Mouse (Mus musculus) urinary bladder, postnatal 10 days (tissue): ENCODE measurements around the gene Cyp17a1.

ENCODE experiments used
- DNase-seq: peaks from one replicate; pipeline ENCODE4 v3.0.0; 2022; ENCODE audit warnings: low spot score

Cyp17a1 gene

DNA sequence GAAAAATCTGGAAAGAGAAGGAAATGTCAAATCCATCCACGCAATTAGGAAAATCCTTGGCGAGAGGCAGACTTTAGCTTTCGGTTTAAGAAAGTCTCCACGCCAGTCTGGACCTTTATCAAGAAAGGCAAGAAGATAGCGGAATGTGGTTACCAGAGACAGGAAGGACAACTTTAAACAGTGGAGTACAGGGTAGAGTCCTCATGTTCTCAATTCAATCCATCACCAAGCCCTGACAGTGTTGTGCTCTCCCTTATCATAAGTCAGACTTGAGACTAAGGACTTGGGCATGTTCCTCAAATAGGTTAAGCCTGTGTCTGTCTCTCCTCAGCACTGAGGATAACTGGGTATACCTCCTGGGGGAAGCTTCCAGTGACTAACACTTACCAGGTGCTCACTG lies 3.2 kb downstream of the Cyp17a1 start:
- DNase-seq = no peak

DNA sequence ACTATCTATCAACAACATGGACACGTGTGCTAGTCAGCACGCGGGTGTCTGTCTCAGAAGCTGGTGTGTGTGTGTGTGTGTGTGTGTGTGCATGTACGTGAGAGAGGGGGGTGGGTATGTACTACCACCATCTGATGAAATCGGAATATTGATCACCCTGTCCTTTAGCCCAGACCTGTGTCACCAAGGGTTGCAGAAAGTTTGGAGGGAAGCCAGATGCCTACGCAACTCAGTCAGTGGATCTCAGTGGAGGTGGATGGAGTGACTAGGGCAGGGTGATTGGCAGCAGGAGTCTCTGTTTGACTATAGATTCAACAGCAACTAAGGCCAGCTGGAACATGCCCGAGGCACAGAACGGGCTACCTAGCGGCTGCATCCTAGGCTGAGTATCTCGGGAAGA lies 4.7 kb downstream of the Cyp17a1 start:
- no peak for DNase-seq

GRCm38 (mm10) chr19:46667300-46667699 lies 5.7 kb downstream of the Cyp17a1 start:
- no peak for DNase-seq

- no peak for DNase-seq
Measured at GRCm38 (mm10) chr19:46665474-46665873, 7.5 kb downstream of the Cyp17a1 start.

GRCm38 (mm10) chr19:46662784-46663183 lies 10.2 kb downstream of the Cyp17a1 start:
- no peak for DNase-seq

GRCm38 (mm10) chr19:46662214-46662613 lies 10.8 kb downstream of the Cyp17a1 start:
- DNase-seq = no peak

DNA sequence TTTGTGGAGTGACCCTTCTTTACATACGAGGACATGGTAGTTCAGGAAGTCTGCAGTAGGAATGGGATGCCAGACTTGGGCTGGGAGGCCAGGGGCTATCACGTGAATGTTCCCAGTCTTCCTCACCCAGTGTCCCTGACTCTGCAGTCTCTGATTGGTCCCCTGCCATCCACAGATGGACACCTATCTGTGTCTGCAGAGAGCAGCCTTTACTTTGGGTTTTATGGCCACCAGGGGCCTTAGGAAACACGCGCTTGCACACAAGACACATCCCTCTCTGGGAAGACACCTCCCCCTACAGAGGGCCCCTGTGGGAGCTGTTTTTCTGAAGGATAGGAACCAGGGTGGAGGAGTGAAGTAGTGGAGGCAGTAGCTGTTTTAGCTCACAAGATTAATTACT lies 11.5 kb downstream of the Cyp17a1 start:
- DNase-seq = no peak

GRCm38 (mm10) chr19:46658851-46659250 lies 14.1 kb downstream of the Cyp17a1 start:
- no peak for DNase-seq

GRCm38 (mm10) chr19:46658348-46658747 lies 14.6 kb downstream of the Cyp17a1 start:
- DNase-seq = no peak

- DNase-seq = no peak
Measured at GRCm38 (mm10) chr19:46657339-46658020, 15.5 kb downstream of the Cyp17a1 start.

- no peak for DNase-seq
Measured at GRCm38 (mm10) chr19:46656151-46656840, 16.7 kb downstream of the Cyp17a1 start.

- DNase-seq = no peak
Measured at GRCm38 (mm10) chr19:46655626-46656025, 17.3 kb downstream of the Cyp17a1 start.

GRCm38 (mm10) chr19:46653616-46654235 lies 19.2 kb downstream of the Cyp17a1 start:
- no peak for DNase-seq

DNA sequence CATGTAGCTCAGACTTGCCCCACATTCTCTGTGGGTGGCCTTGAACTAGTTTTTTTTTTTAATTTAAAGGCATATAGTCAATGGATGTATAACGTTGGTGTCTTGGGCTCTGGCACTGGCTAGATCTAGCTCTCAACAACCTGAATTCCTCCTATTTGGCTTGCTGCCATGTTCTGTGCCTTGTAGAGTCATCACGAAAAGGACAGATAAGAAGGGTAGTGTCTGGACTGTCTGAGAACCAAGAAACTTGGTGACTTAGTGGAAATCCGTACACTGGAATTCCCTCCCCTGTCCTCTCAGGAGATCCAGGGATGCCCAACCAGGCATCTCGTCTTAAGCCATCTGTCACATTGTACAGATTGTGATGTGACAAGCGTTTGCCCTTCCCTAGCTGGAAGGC lies 19.8 kb downstream of the Cyp17a1 start:
- no peak for DNase-seq

DNA sequence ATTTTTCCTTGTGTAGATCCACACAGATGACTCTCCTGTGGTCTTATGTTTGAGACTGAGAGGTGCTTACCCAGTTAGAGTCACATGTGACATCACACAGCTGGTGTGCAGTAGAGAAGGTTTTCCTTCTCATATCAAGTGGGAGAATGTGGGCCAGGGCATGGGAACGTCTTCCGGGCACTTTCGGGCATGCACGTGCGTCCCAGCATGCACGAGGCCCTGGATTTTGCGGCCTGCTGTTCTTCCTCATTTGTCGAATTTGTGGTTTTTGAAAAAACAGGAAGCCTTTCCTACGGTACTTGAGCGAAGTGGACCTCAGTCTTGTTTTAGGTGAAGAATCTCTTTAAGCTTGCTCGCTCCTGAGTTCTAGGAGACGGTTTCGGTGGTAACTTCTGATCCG lies 24.4 kb downstream of the Cyp17a1 start:
- no peak for DNase-seq

- DNase-seq = no peak
Measured at GRCm38 (mm10) chr19:46647850-46648249, 25.1 kb downstream of the Cyp17a1 start.

DNA sequence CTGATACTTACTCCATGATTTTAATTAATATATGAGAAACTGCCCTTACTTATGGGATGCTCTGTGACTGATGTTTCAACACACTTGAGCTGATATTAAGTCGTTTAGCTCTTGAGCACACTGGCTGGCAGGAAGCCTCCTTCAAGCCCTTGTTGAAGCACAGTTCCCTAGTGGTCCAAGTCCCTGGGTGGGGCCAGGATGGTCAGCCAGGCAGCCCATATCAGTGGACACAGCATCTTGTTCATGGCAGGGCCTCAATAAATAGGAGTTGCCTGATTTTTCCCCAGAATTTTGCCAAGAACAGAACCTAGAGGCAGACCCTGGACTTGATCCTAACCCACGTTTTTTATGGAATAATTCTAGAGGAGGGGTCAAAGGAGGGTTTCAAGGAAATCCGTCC lies 25.7 kb downstream of the Cyp17a1 start:
- no peak for DNase-seq

DNA sequence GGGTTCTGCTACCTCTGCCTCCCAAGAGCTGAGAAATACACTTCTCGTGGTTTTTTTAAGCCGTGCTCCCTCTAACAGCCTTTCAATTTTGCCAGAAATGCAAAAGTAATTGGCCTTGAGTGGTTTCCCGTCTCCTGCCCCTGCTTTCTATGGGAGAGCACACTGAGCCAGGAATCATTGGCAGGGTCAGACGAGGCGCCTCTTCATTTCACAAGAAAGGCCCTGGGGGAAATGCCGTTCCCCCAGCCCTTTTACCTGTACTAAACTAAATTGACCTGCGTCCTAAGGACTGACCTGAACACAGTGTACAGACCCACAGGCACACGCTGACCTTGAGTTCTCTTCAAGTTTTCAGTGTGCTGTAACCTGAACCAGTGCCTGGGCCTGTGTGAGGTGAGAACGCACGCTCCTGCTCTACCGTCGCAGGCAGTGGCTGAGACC lies 26.9 kb downstream of the Cyp17a1 start:
- no peak for DNase-seq

GRCm38 (mm10) chr19:46644793-46645602 lies 28.0 kb downstream of the Cyp17a1 start:
- DNase-seq = no peak

DNA sequence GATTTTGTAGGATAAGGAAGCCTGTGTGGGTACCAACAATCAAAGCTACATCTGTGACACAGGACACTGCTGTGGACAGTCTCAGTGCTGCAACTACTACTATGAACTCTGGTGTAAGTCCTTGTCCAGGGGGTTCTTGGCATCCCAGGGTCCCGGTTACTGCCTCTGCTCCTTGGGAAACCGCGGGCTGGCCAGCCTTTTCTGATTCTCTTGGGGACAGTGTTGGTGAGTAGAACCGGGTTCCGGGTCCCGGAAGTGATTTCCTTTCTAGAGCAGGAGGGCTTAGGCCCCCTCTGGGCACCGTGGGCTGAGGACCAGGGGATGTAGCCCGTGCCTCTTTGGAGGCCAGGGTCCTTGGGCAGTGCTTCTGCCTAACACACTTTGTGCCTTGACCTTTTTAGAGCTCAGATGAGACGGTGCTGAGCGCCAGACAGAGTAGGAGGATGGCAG lies 28.6 kb downstream of the Cyp17a1 start:
- DNase-seq = no peak

- DNase-seq = no peak
Measured at GRCm38 (mm10) chr19:46643236-46643635, 29.7 kb downstream of the Cyp17a1 start.

- no peak for DNase-seq
Measured at GRCm38 (mm10) chr19:46642136-46642753, 30.7 kb downstream of the Cyp17a1 start.
